Mouse (Mus musculus) CH12.LX (cell line): ENCODE results near the gene Cxcl10. TPM values are rescaled to one million over a fixed set of nuclear protein-coding genes. Genes with fewer than 3 reads are reported as not detected.

ENCODE experiments used
- DNase-seq: peaks from one replicate; pipeline ENCODE4 v3.0.0-alpha.2; 2013; ENCODE audit errors: extremely low read depth
- H3K27ac ChIP-seq: 2 replicates; pipeline ENCODE4 v1.5.1; 2012; ENCODE audit warnings: low read depth, mild to moderate bottlenecking, control low read depth, moderate library complexity; ENCODE audit not compliant: insufficient read depth
- H3K27me3 ChIP-seq: replicated peaks from 2 replicates; pipeline ENCODE3; 2012; ENCODE audit warnings: inconsistent platforms
- H3K36me3 ChIP-seq, 2 experiments: replicated peaks in 1 of 2; 2 replicates each; pipeline versions ENCODE3 to v1.6.1; 2012; ENCODE audit warnings: inconsistent platforms in 1 of 2, low read length in 1 of 2, mild to moderate bottlenecking in 1 of 2, mixed read lengths in 1 of 2, moderate library complexity in 1 of 2; ENCODE audit not compliant: control insufficient read depth in 1 of 2, insufficient read depth in 1 of 2
- H3K4me1 ChIP-seq, 2 experiments: 2 replicates each; pipeline ENCODE4 v1.6.1; 2012; ENCODE audit warnings: inconsistent platforms in 1 of 2, moderate library complexity in 1 of 2; ENCODE audit not compliant: insufficient read depth in 2 of 2, control insufficient read depth in 1 of 2
- H3K4me2 ChIP-seq: 2 replicates; pipeline ENCODE4 v1.6.1; 2012; ENCODE audit warnings: low read depth, mild to moderate bottlenecking, control low read depth; ENCODE audit not compliant: poor library complexity, insufficient read depth, severe bottlenecking
- H3K4me3 ChIP-seq, 3 experiments: fragments of 150-350 bp in 1 of 3; sonication (generic) in 1 of 3; replicated peaks in 1 of 3; 2 replicates each; pipeline versions ENCODE3 to v1.5.1; 2011 to 2012; ENCODE audit warnings: low read depth in 2 of 3, low read length in 2 of 3, mild to moderate bottlenecking in 2 of 3, moderate library complexity in 2 of 3, control low read depth in 1 of 3, improper control_type of control experiment in 1 of 3, inconsistent platforms in 1 of 3, mixed read lengths in 1 of 3; ENCODE audit not compliant: poor library complexity in 1 of 3
- H3K79me2 ChIP-seq: replicated peaks from 2 replicates; pipeline ENCODE4 v1.6.1; 2012; ENCODE audit warnings: mild to moderate bottlenecking, moderate library complexity; ENCODE audit not compliant: control insufficient read depth, poor library complexity, insufficient read depth, severe bottlenecking; ENCODE audit errors: extremely low read depth
- H3K9ac ChIP-seq: 2 replicates; pipeline ENCODE4 v1.6.1; 2012; ENCODE audit warnings: low read depth, mild to moderate bottlenecking, control low read depth, moderate library complexity; ENCODE audit not compliant: insufficient read depth
- H3K9me3 ChIP-seq: replicated peaks from 2 replicates; pipeline ENCODE3; 2012; ENCODE audit warnings: low read length, inconsistent platforms, mixed read lengths
- BHLHE40 ChIP-seq: IDR thresholded peaks from 2 replicates; pipeline ENCODE4 v1.6.1; 2011; ENCODE audit warnings: mild to moderate bottlenecking, low read depth, low read length, improper control_type of control experiment
- CHD1 ChIP-seq: IDR thresholded peaks from 2 replicates; pipeline ENCODE4 v1.6.1; 2012; ENCODE audit warnings: low read depth, low read length, improper control_type of control experiment, inconsistent platforms
- CHD2 ChIP-seq: IDR thresholded peaks from 2 replicates; pipeline ENCODE4 v1.6.1; 2011; ENCODE audit warnings: low read length, improper control_type of control experiment
- CTCF ChIP-seq, 2 experiments: IDR thresholded peaks in 1 of 2; conservative IDR thresholded peaks in 1 of 2; 2 replicates each; pipeline ENCODE4 v1.5.1; 2011 to 2012; ENCODE audit warnings: low read depth in 2 of 2, low read length in 2 of 2, improper control_type of control experiment in 1 of 2, inconsistent platforms in 1 of 2, mild to moderate bottlenecking in 1 of 2, moderate library complexity in 1 of 2
- E2F4 ChIP-seq: IDR thresholded peaks from 2 replicates; pipeline ENCODE4 v1.6.1; 2011; ENCODE audit warnings: low read depth, low read length, improper control_type of control experiment; ENCODE audit not compliant: insufficient replicate concordance
- ELF1 ChIP-seq: IDR thresholded peaks from 2 replicates; pipeline ENCODE4 v1.6.1; 2014; ENCODE audit warnings: low read depth, mild to moderate bottlenecking, inconsistent platforms, low read length, improper control_type of control experiment
- EP300 ChIP-seq: IDR thresholded peaks from 2 replicates; pipeline ENCODE4 v1.6.1; 2011; ENCODE audit warnings: low read length, improper control_type of control experiment
- ETS1 ChIP-seq: conservative IDR thresholded peaks from 2 replicates; pipeline ENCODE4 v1.6.1; 2012; ENCODE audit warnings: low read depth, mild to moderate bottlenecking, inconsistent platforms, low read length, improper control_type of control experiment, moderate library complexity
- GABPA ChIP-seq: IDR thresholded peaks from 2 replicates; pipeline ENCODE4 v1.6.1; 2012; ENCODE audit warnings: low read depth, low read length, improper control_type of control experiment, inconsistent platforms; ENCODE audit not compliant: insufficient replicate concordance
- HCFC1 ChIP-seq: IDR thresholded peaks from 2 replicates; pipeline ENCODE4 v1.6.1; 2012; ENCODE audit warnings: low read depth, mild to moderate bottlenecking, inconsistent platforms, low read length, improper control_type of control experiment
- IRF4 ChIP-seq: IDR thresholded peaks from 2 replicates; pipeline ENCODE4 v1.6.1; 2014; ENCODE audit warnings: low read depth, mild to moderate bottlenecking, inconsistent platforms, low read length, improper control_type of control experiment
- JUN ChIP-seq: IDR thresholded peaks from 2 replicates; pipeline ENCODE4 v1.6.1; 2011; ENCODE audit warnings: low read depth, mild to moderate bottlenecking, low read length, improper control_type of control experiment, moderate library complexity; ENCODE audit not compliant: insufficient read depth
- JUND ChIP-seq: conservative IDR thresholded peaks from 2 replicates; pipeline ENCODE4 v1.6.1; 2011; ENCODE audit warnings: low read depth, low read length, improper control_type of control experiment
- KAT2A ChIP-seq: IDR thresholded peaks from 2 replicates; pipeline ENCODE4 v1.6.1; 2012; ENCODE audit warnings: low read length, improper control_type of control experiment, inconsistent platforms; ENCODE audit not compliant: insufficient replicate concordance
- MAFK ChIP-seq: IDR thresholded peaks from 2 replicates; pipeline ENCODE4 v1.6.1; 2011; ENCODE audit warnings: low read length, improper control_type of control experiment; ENCODE audit not compliant: insufficient replicate concordance
- MAX ChIP-seq: IDR thresholded peaks from 2 replicates; pipeline ENCODE4 v1.6.1; 2011; ENCODE audit warnings: low read length, improper control_type of control experiment
- MAZ ChIP-seq: IDR thresholded peaks from 2 replicates; pipeline ENCODE4 v1.6.1; 2012; ENCODE audit warnings: low read depth, mild to moderate bottlenecking, inconsistent platforms, low read length, improper control_type of control experiment, moderate library complexity
- MEF2A ChIP-seq: IDR thresholded peaks from 2 replicates; pipeline ENCODE4 v1.6.1; 2014; ENCODE audit warnings: low read depth, mild to moderate bottlenecking, inconsistent platforms, low read length, improper control_type of control experiment, borderline replicate concordance
- MXI1 ChIP-seq: IDR thresholded peaks from 2 replicates; pipeline ENCODE4 v1.6.1; 2011; ENCODE audit warnings: mild to moderate bottlenecking, low read depth, low read length, improper control_type of control experiment
- MYC ChIP-seq: IDR thresholded peaks from 2 replicates; pipeline ENCODE4 v1.6.1; 2011; ENCODE audit warnings: low read depth, mild to moderate bottlenecking, improper control_type of control experiment, low read length
- NELFE ChIP-seq: IDR thresholded peaks from 2 replicates; pipeline ENCODE4 v1.6.1; 2011; ENCODE audit warnings: low read depth, low read length, improper control_type of control experiment
- NRF1 ChIP-seq: IDR thresholded peaks from 2 replicates; pipeline ENCODE4 v1.6.1; 2014; ENCODE audit warnings: low read depth, mild to moderate bottlenecking, inconsistent platforms, low read length, improper control_type of control experiment, moderate library complexity
- PAX5 ChIP-seq: IDR thresholded peaks from 2 replicates; pipeline ENCODE4 v1.6.1; 2012; ENCODE audit warnings: low read length, inconsistent platforms, mixed read lengths
- POLR2A ChIP-seq: IDR thresholded peaks from 2 replicates; pipeline ENCODE4 v1.6.1; 2011; ENCODE audit warnings: low read depth, mild to moderate bottlenecking, improper control_type of control experiment, low read length
- POLR2AphosphoS2 ChIP-seq: IDR thresholded peaks from 2 replicates; pipeline ENCODE4 v1.6.1; 2011; ENCODE audit warnings: low read depth, low read length, improper control_type of control experiment
- RAD21 ChIP-seq: IDR thresholded peaks from 2 replicates; pipeline ENCODE4 v1.6.1; 2011; ENCODE audit warnings: low read depth, mild to moderate bottlenecking, low read length, improper control_type of control experiment, moderate library complexity
- RCOR1 ChIP-seq: conservative IDR thresholded peaks from 2 replicates; pipeline ENCODE4 v1.6.1; 2012; ENCODE audit warnings: low read depth, mild to moderate bottlenecking, inconsistent platforms, low read length, improper control_type of control experiment
- SIN3A ChIP-seq: IDR thresholded peaks from 2 replicates; pipeline ENCODE4 v1.6.1; 2012; ENCODE audit warnings: low read length, improper control_type of control experiment, inconsistent platforms
- SMC3 ChIP-seq: IDR thresholded peaks from 2 replicates; pipeline ENCODE4 v1.6.1; 2011; ENCODE audit warnings: low read depth, low read length, improper control_type of control experiment
- TBP ChIP-seq: conservative IDR thresholded peaks from 2 replicates; pipeline ENCODE4 v1.6.1; 2011; ENCODE audit warnings: low read depth, low read length, improper control_type of control experiment
- TCF12 ChIP-seq: IDR thresholded peaks from 2 replicates; pipeline ENCODE4 v1.6.1; 2014; ENCODE audit warnings: low read depth, mild to moderate bottlenecking, inconsistent platforms, low read length, improper control_type of control experiment
- UBTF ChIP-seq: IDR thresholded peaks from 2 replicates; pipeline ENCODE4 v1.6.1; 2012; ENCODE audit warnings: low read depth, mild to moderate bottlenecking, inconsistent platforms, low read length, improper control_type of control experiment, moderate library complexity
- USF1 ChIP-seq: IDR thresholded peaks from 2 replicates; pipeline ENCODE4 v1.6.1; 2014; ENCODE audit warnings: low read depth, mild to moderate bottlenecking, inconsistent platforms, low read length, improper control_type of control experiment
- USF2 ChIP-seq: conservative IDR thresholded peaks from 2 replicates; pipeline ENCODE4 v1.6.1; 2011; ENCODE audit warnings: low read depth, low read length, improper control_type of control experiment
- ZC3H11A ChIP-seq: IDR thresholded peaks from 2 replicates; pipeline ENCODE4 v1.6.1; 2012; ENCODE audit warnings: low read depth, mild to moderate bottlenecking, inconsistent platforms, low read length, improper control_type of control experiment
- ZKSCAN1 ChIP-seq: IDR thresholded peaks from 2 replicates; pipeline ENCODE4 v1.6.1; 2012; ENCODE audit warnings: low read depth, inconsistent platforms, low read length, improper control_type of control experiment, borderline replicate concordance
- ZMIZ1 ChIP-seq: IDR thresholded peaks from 2 replicates; pipeline ENCODE4 v1.6.1; 2012; ENCODE audit warnings: low read depth, mild to moderate bottlenecking, inconsistent platforms, low read length, improper control_type of control experiment
- ZNF384 ChIP-seq: IDR thresholded peaks from 2 replicates; pipeline ENCODE4 v1.6.1; 2012; ENCODE audit warnings: low read depth, low read length, improper control_type of control experiment, inconsistent platforms
- dilution Hi-C: fragments of 300-500 bp; cut with MboI; formaldehyde crosslinking; loops from 2 replicates; pipeline ENCODE4 v1.14.3; 2020; ENCODE audit warnings: low sequenced_read_pairs; ENCODE audit not compliant: extremely low pct_unique_long_range_greater_than_20kb, extremely low pct_ligation_motif_present
- in situ Hi-C: fragments of 300-500 bp; cut with MboI; formaldehyde crosslinking; loops from 3 replicates; pipeline ENCODE4 v1.14.3; 2019; ENCODE audit warnings: low sequenced_read_pairs, low pct_ligation_motif_present, low pct_unique_long_range_greater_than_20kb, mixed read lengths
- polyA plus RNA-seq: library from polyadenylated mRNA; unstranded; fragments of >175 nt; gene quantifications from 2 replicates; pipeline ENCODE4 v1.2.1, GENCODE M21; 2012; ENCODE audit warnings: low read depth; ENCODE audit not compliant: insufficient read length
- total RNA-seq, 2 experiments: library from RNA; depleted of rRNA; stranded (reverse); fragments of 300-350 nt in 1 of 2; fragments of >200 nt in 1 of 2; gene quantifications; 2 replicates each; pipeline ENCODE4 v1.2.3; 2012 to 2014

Gene Cxcl10
- total and polyA plus RNA-seq, 3 experiments, result 0.30 to 4.9 (median 2.6) TPM

GRCm38 (mm10) chr5:92309681-92310511, 38.8 kb downstream of the Cxcl10 start, which contains the start of gene Sdad1:
Gene Sdad1 (minus strand): TSS chr5:92310479.
- no peaks in the 10 kb centered on the region for H3K9me3 ChIP-seq
- TF ChIP-seq MEF2A, result peak; percentile 65
- peak; percentile 24; the same call in 1 of the 2 replicates for TF ChIP-seq UBTF
- peak; percentile 55 for TF ChIP-seq SMC3
- TF ChIP-seq E2F4, result no peak
- TF ChIP-seq EP300, result no peak
- TF ChIP-seq BHLHE40, result peak; percentile 100
- TF ChIP-seq ZKSCAN1, result no peak
- 0 out of 2 replicates have a peak, but pooled peaks have one; percentile 47 for TF ChIP-seq TBP
- TF ChIP-seq MAFK, result no peak
- no peak for TF ChIP-seq GABPA
- TF ChIP-seq SIN3A, result peak; percentile 98
- TF ChIP-seq TCF12, result peak; percentile 79
- TF ChIP-seq RAD21, result peak; percentile 18
- TF ChIP-seq MYC, result peak; percentile 98
- TF ChIP-seq ZMIZ1, result peak; percentile 62
- peak; percentile 87 for TF ChIP-seq ELF1
- peak; percentile 41; the same call in 1 of the 2 replicates for TF ChIP-seq RCOR1
- TF ChIP-seq CTCF (conservative IDR thresholded peaks at IDR 0.05 in 1 of 2, IDR thresholded peaks at IDR 0.05 in 1 of 2; ENCODE audit: low read depth in 2 of 2, low read length in 2 of 2), result peak in 1 of 2 experiments; percentile 75; a peak in 2 of 4 replicates
- peak; percentile 100 for TF ChIP-seq MXI1
- no peak for TF ChIP-seq ZC3H11A
- no peak for TF ChIP-seq PAX5
- peak; percentile 89 for TF ChIP-seq HCFC1
- no peak for TF ChIP-seq JUN
- peak; percentile 72; the same call in 1 of the 2 replicates for TF ChIP-seq IRF4
- TF ChIP-seq POLR2AphosphoS2, result peak; percentile 49; the same call in 1 of the 2 replicates
- TF ChIP-seq CHD1, result no peak
- TF ChIP-seq NRF1, result peak; percentile 39; the same call in 1 of the 2 replicates
- TF ChIP-seq KAT2A, result peak; percentile 86; the same call in 1 of the 2 replicates
- TF ChIP-seq MAX, result peak; percentile 98
- TF ChIP-seq NELFE, result peak; percentile 85
- peak; percentile 76 for TF ChIP-seq USF1
- TF ChIP-seq USF2, result 0 out of 2 replicates have a peak, but pooled peaks have one; percentile 7
- peak; percentile 37; the same call in 1 of the 2 replicates for TF ChIP-seq MAZ
- TF ChIP-seq ZNF384, result no peak
- TF ChIP-seq CHD2, result no peak
- TF ChIP-seq ETS1, result peak; percentile 54
- TF ChIP-seq JUND, result no peak
- peak; percentile 81 for TF ChIP-seq POLR2A
- H3K4me2 ChIP-seq, result peak within 1 kb of the TSS; percentile 100; the same call in 1 of the 2 replicates
- H3K27me3 ChIP-seq, result no peaks in the 10 kb centered on the region
- peaks cover 20 to 36% of the 10 kb centered on the region in 2 experiments for H3K36me3 ChIP-seq
- peak within 1 kb of the TSS; percentile 8; the same call in 1 of the 2 replicates for H3K27ac ChIP-seq
- H3K4me3 ChIP-seq, result peak within 1 kb of the TSS; percentile 77 to 92 (median 81)
- H3K9ac ChIP-seq, result peak within 1 kb of the TSS; percentile 85
- dilution Hi-C loops, result no loop called here
- in situ Hi-C loops, result no loop called here
- DNase-seq, result peak; percentile 93
- H3K4me1 ChIP-seq, result peaks cover 11 to 28% of the 10 kb centered on the region in 2 experiments
- H3K79me2 ChIP-seq, result peaks cover 34% of the 10 kb centered on the region
